ENCODE assay signal across 8 mouse cellular contexts in genomic region chrX:56609285-56609622, GRCm38 (mm10). TPM values are rescaled to one million over a fixed set of nuclear protein-coding genes. Genes with fewer than 3 reads are reported as not detected.
DNase-seq lines count a peak whose midpoint lies in the region; ATAC-seq and TF ChIP-seq lines count a peak whose summit lies in the region.

No protein-coding gene starts in this region.

- H3K4me3 ChIP-seq in heart, embryonic 14.5 days (ENCODE audit: control insufficient read depth in 1 of 2, insufficient read depth in 1 of 2, low read depth in 1 of 2, low read length in 2 of 2) = peak overlapping the region; percentile 48 to 63
- peak overlapping the region; percentile 56 for H3K4me3 ChIP-seq in hindbrain, embryonic 12.5 days
- peak overlapping the region; percentile 67 for H3K4me3 ChIP-seq in midbrain, embryonic 10.5 days

- 25% methylated on average over 7 of the region's 7 CpGs for WGBS in heart, embryonic 14.5 days
- 27% methylated on average over 7 of the region's 7 CpGs for WGBS in hindbrain, embryonic 12.5 days
- WGBS in midbrain, embryonic 10.5 days = 32% methylated on average over 7 of the region's 7 CpGs

- no peaks in the 10 kb centered on the region for H3K4me1 ChIP-seq in heart, embryonic 14.5 days (ENCODE audit: control insufficient read depth in 2 of 2, insufficient read depth in 2 of 2, low read length in 2 of 2)
- H3K4me1 ChIP-seq in hindbrain, embryonic 12.5 days = 0 out of 2 replicates have a peak, but pooled peaks cover 5% of the 10 kb centered on the region
- peaks cover 10% of the 10 kb centered on the region for H3K4me1 ChIP-seq in midbrain, embryonic 10.5 days

- no peak for TF ChIP-seq CTCF in Patski (IDR thresholded peaks at IDR 0.05)

- ATAC-seq in heart, embryonic 14.5 days (ENCODE audit: insufficient number of reproducible peaks, insufficient read depth, low FRiP score, low read depth) = no peak
- ATAC-seq in Patski = peak; percentile 9
- ATAC-seq in hindbrain, embryonic 12.5 days (ENCODE audit: low FRiP score) = no peak; the same call in 1 of the 2 replicates

- in situ Hi-C loops in Patski (cut with MboI; ENCODE audit: low pct_unique_long_range_greater_than_20kb) = no loop called here

- no peak for DNase-seq in heart, adult 18-20 months
- no peak for DNase-seq in Patski (ENCODE audit: low read depth, low spot score)
- no peak for DNase-seq in midbrain, embryonic 10.5 days (ENCODE audit: low spot score)
- no peak for DNase-seq in embryo, embryonic 10 days (ENCODE audit: low spot score)
- no peak for DNase-seq in layer of hippocampus, postnatal 14 days (ENCODE audit: low spot score in 2 of 2)
- DNase-seq in layer of hippocampus, adult 18-20 months (ENCODE audit: low spot score in 2 of 2) = no peak

- H3K4me2 ChIP-seq in heart, embryonic 14.5 days (ENCODE audit: low read length) = peak overlapping the region; percentile 56
- peak overlapping the region; percentile 55 for H3K4me2 ChIP-seq in hindbrain, embryonic 12.5 days (replicated peaks)

- CTCF ChIA-PET in Patski (lab: Charles Lee) = no interaction called here

- no peaks in the 10 kb centered on the region for H3K27me3 ChIP-seq in heart, embryonic 14.5 days (ENCODE audit: control insufficient read depth, insufficient read depth, low read length)
- H3K27me3 ChIP-seq in Patski = peaks cover 6% of the 10 kb centered on the region
- no peaks in the 10 kb centered on the region for H3K27me3 ChIP-seq in hindbrain, embryonic 12.5 days
- no peaks in the 10 kb centered on the region for H3K27me3 ChIP-seq in midbrain, embryonic 10.5 days (ENCODE audit: low read depth, poor library complexity, severe bottlenecking)

- H3K9ac ChIP-seq in heart, embryonic 14.5 days (ENCODE audit: low read length) = peak overlapping the region; percentile 80
- H3K9ac ChIP-seq in hindbrain, embryonic 12.5 days = no peak overlapping the region

- no peaks in the 10 kb centered on the region for H3K9me3 ChIP-seq in heart, embryonic 14.5 days (ENCODE audit: control insufficient read depth, low read length)
- no peaks in the 10 kb centered on the region for H3K9me3 ChIP-seq in hindbrain, embryonic 12.5 days (replicated peaks)
- H3K9me3 ChIP-seq in midbrain, embryonic 10.5 days (replicated peaks) = 0 out of 2 replicates have a peak, but pooled peaks cover 3% of the 10 kb centered on the region

- H3K36me3 ChIP-seq in heart, embryonic 14.5 days (ENCODE audit: control insufficient read depth, insufficient read depth, low read length) = no peaks in the 10 kb centered on the region
- no peaks in the 10 kb centered on the region for H3K36me3 ChIP-seq in hindbrain, embryonic 12.5 days
- H3K36me3 ChIP-seq in midbrain, embryonic 10.5 days = no peaks in the 10 kb centered on the region

- peak overlapping the region in 1 of 2 experiments; percentile 14; a peak in 1 of 4 replicates for H3K27ac ChIP-seq in heart, embryonic 14.5 days (replicated peaks in 1 of 2; ENCODE audit: control insufficient read depth in 1 of 2, insufficient read depth in 1 of 2, low read depth in 2 of 2, low read length in 2 of 2)
- peak overlapping the region; percentile 85; the same call in 1 of the 2 replicates for H3K27ac ChIP-seq in hindbrain, embryonic 12.5 days
- peak overlapping the region; percentile 86 for H3K27ac ChIP-seq in midbrain, embryonic 10.5 days (replicated peaks)

- POLR2A ChIA-PET in Patski (lab: Charles Lee) = interaction anchor here (0.5 kb wide), 1 partner anchor 781 kb away, joined by 4 read pairs; no protein-coding TSS in a partner anchor

RNA-seq across cellular contexts. Expression of gene Slc9a6, which starts 0.3 kb away (rescaled TPM):
- 5.0 and 6.5 TPM in 2 replicates for polyA plus RNA-seq in heart, embryonic 14.5 days (2014; fragmentation: Nextera tagmentation; extraction: Ambion mirVana)
- 10 to 100 TPM; 23.5 to 26.9 TPM for total RNA-seq in heart, adult 18-20 months (2021)
- 20.6 TPM for polyA plus RNA-seq in Patski (2021)
- polyA plus RNA-seq in hindbrain, embryonic 12.5 days (2016; fragmentation: Nextera tagmentation; extraction: Ambion mirVana) = 35.9 and 38.4 TPM in 2 replicates
- 12.9 and 17.5 TPM in 2 replicates for polyA plus RNA-seq in midbrain, embryonic 10.5 days (2016; fragmentation: Nextera tagmentation; extraction: Ambion mirVana)
- total RNA-seq in layer of hippocampus, postnatal 14 days (2021) = 10 to 100 TPM; 87.0 to 87.9 TPM
- 100 to 1,000 TPM; 105 to 117 TPM for total RNA-seq in layer of hippocampus, adult 18-20 months (2021)

RNA-seq across cellular contexts. Expression of gene Mmgt1, which starts 11.4 kb away (rescaled TPM):
- polyA plus RNA-seq in heart, embryonic 14.5 days (2014; fragmentation: Nextera tagmentation; extraction: Ambion mirVana) = 27.5 and 29.1 TPM in 2 replicates
- 10 to 100 TPM; 31.8 to 32.2 TPM for total RNA-seq in heart, adult 18-20 months (2021)
- 24.6 TPM for polyA plus RNA-seq in Patski (2021)
- 49.1 and 50.2 TPM in 2 replicates for polyA plus RNA-seq in hindbrain, embryonic 12.5 days (2016; fragmentation: Nextera tagmentation; extraction: Ambion mirVana)
- polyA plus RNA-seq in midbrain, embryonic 10.5 days (2016; fragmentation: Nextera tagmentation; extraction: Ambion mirVana) = 43.2 and 45.5 TPM in 2 replicates
- total RNA-seq in layer of hippocampus, postnatal 14 days (2021) = 10 to 100 TPM; 33.5 to 34.1 TPM
- total RNA-seq in layer of hippocampus, adult 18-20 months (2021) = 10 to 100 TPM; 24.7 to 25.6 TPM

RNA-seq across cellular contexts. Expression of gene Gm648, which starts 59.8 kb away (rescaled TPM):
- polyA plus RNA-seq in heart, embryonic 14.5 days (2014; fragmentation: Nextera tagmentation; extraction: Ambion mirVana) = not detected in 2 replicates
- not detected for total RNA-seq in heart, adult 18-20 months (2021)
- polyA plus RNA-seq in Patski (2021) = not detected
- not detected in 2 replicates for polyA plus RNA-seq in hindbrain, embryonic 12.5 days (2016; fragmentation: Nextera tagmentation; extraction: Ambion mirVana)
- polyA plus RNA-seq in midbrain, embryonic 10.5 days (2016; fragmentation: Nextera tagmentation; extraction: Ambion mirVana) = not detected in 2 replicates
- not detected for total RNA-seq in layer of hippocampus, postnatal 14 days (2021)
- not detected for total RNA-seq in layer of hippocampus, adult 18-20 months (2021)
